Mouse (Mus musculus) cerebellum, adult 2 months (tissue): ENCODE measurements around the gene Shc1. TPM values are rescaled to one million over a fixed set of nuclear protein-coding genes. Genes with fewer than 3 reads are reported as not detected.
A peak's percentile ranks its signal among the peaks of the same experiment; 100 is the strongest.

Source experiments
- DNase-seq, 2 experiments: peaks; one replicate each; pipeline ENCODE4 v3.0.0; 2021
- H3K27ac ChIP-seq: fragments of 200-500 bp; 2 replicates; pipeline ENCODE4 v1.5.1; 2012; ENCODE audit warnings: low read length, control low read depth, inconsistent platforms; ENCODE audit not compliant: insufficient read depth
- H3K27me3 ChIP-seq: fragments of 200-500 bp; 2 replicates; pipeline ENCODE4 v1.6.1; 2012; ENCODE audit warnings: inconsistent platforms, mild to moderate bottlenecking, low read length, moderate library complexity; ENCODE audit not compliant: control insufficient read depth, insufficient read depth
- H3K4me1 ChIP-seq: fragments of 200-500 bp; 2 replicates; pipeline ENCODE4 v1.6.1; 2011; ENCODE audit warnings: low read length; ENCODE audit not compliant: control insufficient read depth, insufficient read depth
- H3K4me3 ChIP-seq: fragments of 200-500 bp; replicated peaks from 2 replicates; pipeline ENCODE3; 2011; ENCODE audit warnings: mild to moderate bottlenecking, low read depth, low read length, control low read depth; ENCODE audit not compliant: insufficient read depth
- CTCF ChIP-seq: fragments of 200-500 bp; IDR thresholded peaks from 2 replicates; pipeline ENCODE4 v1.5.1; 2011; ENCODE audit warnings: low read depth, mild to moderate bottlenecking, control low read depth, low read length, moderate library complexity, borderline replicate concordance; ENCODE audit not compliant: insufficient read depth
- POLR2A ChIP-seq: fragments of 200-500 bp; IDR thresholded peaks from 2 replicates; pipeline ENCODE4 v1.6.1; 2011; ENCODE audit warnings: low read length, control low read depth, borderline replicate concordance; ENCODE audit not compliant: insufficient read depth
- WGBS: fragments of 180-500 bp; shearing (Covaris S2); methylation state at CpG from one replicate; pipeline ENCODE4 v1.1.7; 2018; 5-methylcytosine and 5-hydroxymethylcytosine counted together
- polyA plus RNA-seq: library from polyadenylated mRNA; depleted of rRNA; stranded (reverse); fragments of >200 nt; gene quantifications from 2 replicates; pipeline ENCODE4 v1.2.3, GENCODE M21; 2012

The Shc1 gene
- polyA plus RNA-seq, 1 experiment, result 15.9 TPM

- H3K4me3 ChIP-seq, result peak overlapping the region; percentile 97
- 2% methylated on average over 43 of the region's 44 CpGs for WGBS
- peak; percentile 83 for TF ChIP-seq CTCF
- no peak for TF ChIP-seq POLR2A
- no peaks in the 10 kb centered on the region for H3K27me3 ChIP-seq
- peaks cover 1% of the 10 kb centered on the region; the same call in 1 of the 2 replicates for H3K4me1 ChIP-seq
- peak; percentile 74 to 75 for DNase-seq
- H3K27ac ChIP-seq, result no peak overlapping the region
Observed at GRCm38 (mm10) chr3:89395806-89396653, 22.2 kb upstream of the Shc1 start.

- no peaks in the 10 kb centered on the region for H3K4me1 ChIP-seq
- no peak for TF ChIP-seq POLR2A
- TF ChIP-seq CTCF, result no peak
- H3K4me3 ChIP-seq, result no peak overlapping the region
- H3K27ac ChIP-seq, result no peak overlapping the region
- 3% methylated on average over 4 of the region's 4 CpGs for WGBS
- no peak for DNase-seq
- H3K27me3 ChIP-seq, result no peaks in the 10 kb centered on the region
Observed at GRCm38 (mm10) chr3:89396654-89397005, 21.6 kb upstream of the Shc1 start.

- 86% methylated on average over 7 of the region's 7 CpGs for WGBS
- no peaks in the 10 kb centered on the region for H3K27me3 ChIP-seq
Observed at GRCm38 (mm10) chr3:89401329-89401728, 16.9 kb upstream of the Shc1 start.

GRCm38 (mm10) chr3:89402693-89403092, 15.6 kb upstream of the Shc1 start, which contains the start of gene Lenep:
Gene Lenep, minus strand, starts transcription at chr3:89402793.
- WGBS, result 61% methylated on average over 5 of the region's 5 CpGs
- Histone ChIP-seq H3K27ac (no peak within 1 kb of the TSS), H3K4me3 (no peak within 1 kb of the TSS), H3K27me3 (no peaks in the 10 kb centered on the region), H3K4me1 (0 out of 2 replicates have a peak, but pooled peaks cover 2% of the 10 kb centered on the region)
- DNase-seq, result no peak
- TF ChIP-seq POLR2A (no peak), CTCF (no peak)

More at GRCm38 (mm10) chr3:89401329-89401728, 16.9 kb upstream of the Shc1 start:
- no peak for DNase-seq
- TF ChIP-seq POLR2A, result no peak
- no peak for TF ChIP-seq CTCF
- H3K4me1 ChIP-seq, result no peaks in the 10 kb centered on the region
- no peak overlapping the region for H3K4me3 ChIP-seq
- no peak overlapping the region for H3K27ac ChIP-seq

- H3K27ac ChIP-seq, result no peak overlapping the region
- no peak overlapping the region for H3K4me3 ChIP-seq
- TF ChIP-seq CTCF (no peak), POLR2A (no peak)
- no peak for DNase-seq
- 75% methylated on average over 6 of the region's 6 CpGs for WGBS
- 0 out of 2 replicates have a peak, but pooled peaks cover 2% of the 10 kb centered on the region for H3K4me1 ChIP-seq
- no peaks in the 10 kb centered on the region for H3K27me3 ChIP-seq
Observed at GRCm38 (mm10) chr3:89406887-89407286, 11.4 kb upstream of the Shc1 start.

- no peak for DNase-seq
- WGBS, result 72% methylated on average over 16 of the region's 16 CpGs
- Histone ChIP-seq H3K27ac (no peak overlapping the region), H3K4me1 (0 out of 2 replicates have a peak, but pooled peaks cover 2% of the 10 kb centered on the region), H3K4me3 (no peak overlapping the region), H3K27me3 (no peaks in the 10 kb centered on the region)
- TF ChIP-seq POLR2A, result no peak
- no peak for TF ChIP-seq CTCF
Observed at GRCm38 (mm10) chr3:89408448-89408847, 9.8 kb upstream of the Shc1 start.

GRCm38 (mm10) chr3:89409701-89410100, 8.5 kb upstream of the Shc1 start:
- DNase-seq, result no peak
- 92% methylated on average over 3 of the region's 3 CpGs for WGBS
- Histone ChIP-seq H3K27ac (no peak overlapping the region), H3K27me3 (no peaks in the 10 kb centered on the region), H3K4me1 (0 out of 2 replicates have a peak, but pooled peaks cover 2% of the 10 kb centered on the region), H3K4me3 (no peak overlapping the region)
- TF ChIP-seq POLR2A (no peak), CTCF (no peak)

GRCm38 (mm10) chr3:89410864-89411263, 7.4 kb upstream of the Shc1 start:
- 0 out of 2 replicates have a peak, but pooled peaks cover 2% of the 10 kb centered on the region for H3K4me1 ChIP-seq
- H3K4me3 ChIP-seq, result peak overlapping the region; percentile 68
- 51% methylated on average over 10 of the region's 10 CpGs for WGBS
- no peak for TF ChIP-seq POLR2A
- no peak for TF ChIP-seq CTCF
- peak overlapping the region; percentile 59 for H3K27ac ChIP-seq
- peak in 1 of 2 experiments; percentile 19 for DNase-seq
- no peaks in the 10 kb centered on the region for H3K27me3 ChIP-seq
